Mouse (Mus musculus) urinary bladder, postnatal 10 days (tissue): ENCODE measurements around the gene Cmc2.
A peak's percentile ranks its signal among the peaks of the same experiment; 100 is the strongest.

ENCODE experiments used
- DNase-seq: peaks from one replicate; pipeline ENCODE4 v3.0.0; 2022; ENCODE audit warnings: low spot score

Gene Cmc2

DNA sequence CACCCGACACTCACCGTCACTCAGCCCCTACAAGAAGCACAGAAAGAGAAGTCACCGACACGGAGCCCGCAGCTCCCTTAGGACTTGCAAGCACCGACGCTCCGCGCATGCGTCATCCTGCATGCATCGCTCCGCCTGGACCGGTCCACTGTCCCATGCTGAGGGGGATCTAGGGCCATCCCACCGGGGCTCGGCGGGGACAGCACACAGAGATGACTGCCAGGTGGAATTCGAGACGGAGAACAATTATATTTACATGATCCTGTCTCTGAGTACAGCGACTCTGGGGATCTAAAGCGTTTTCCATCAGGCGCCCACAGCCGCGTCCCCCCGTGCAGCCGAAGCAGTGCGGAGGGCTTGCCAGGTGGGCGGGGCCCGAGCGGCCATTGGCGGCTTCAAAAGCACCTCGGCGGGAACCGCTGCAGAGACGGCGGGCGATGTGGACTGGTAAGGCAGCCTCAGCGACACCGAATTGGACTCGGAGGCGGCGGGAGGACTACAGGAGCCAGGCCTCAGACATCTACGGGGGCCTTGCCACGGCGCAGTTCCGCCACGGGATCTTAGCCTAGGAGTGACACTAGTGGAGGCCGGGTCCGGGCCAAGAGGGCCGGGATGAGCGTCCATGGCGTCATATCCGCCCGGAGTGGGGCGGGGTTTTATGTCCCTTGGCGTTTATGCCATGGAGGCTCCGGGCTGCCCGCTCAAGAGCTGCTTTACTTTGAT, at the start of gene Cmc2, which contains the start of gene Cenpn:
Cmc2 (minus strand) TSS at position 119 of the 723 bp plus-strand sequence.
Cenpn (plus strand) TSS at position 394 of the 723 bp plus-strand sequence.
- peak; percentile 65 for DNase-seq

DNA sequence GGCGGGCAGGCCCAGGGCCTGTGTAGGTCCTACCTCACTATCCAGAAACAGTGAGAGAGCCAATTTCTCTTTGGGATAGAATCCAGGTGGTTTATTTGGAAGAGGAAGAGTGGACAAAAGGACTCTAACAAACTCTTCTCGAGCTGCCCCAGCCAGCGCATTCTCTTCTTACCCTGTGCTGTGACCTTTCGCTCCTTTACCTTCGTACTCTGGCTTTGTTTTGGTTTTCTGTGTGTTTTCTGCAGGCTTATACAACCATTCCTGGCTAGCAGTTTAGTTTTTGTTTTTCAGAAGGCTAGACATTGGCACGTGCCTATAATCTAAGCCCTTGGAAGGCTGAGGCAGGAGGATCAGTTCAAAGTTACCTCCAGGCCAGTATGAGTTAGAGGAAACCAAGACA, 48.3 kb upstream of the Cmc2 start:
- no peak for DNase-seq

DNA sequence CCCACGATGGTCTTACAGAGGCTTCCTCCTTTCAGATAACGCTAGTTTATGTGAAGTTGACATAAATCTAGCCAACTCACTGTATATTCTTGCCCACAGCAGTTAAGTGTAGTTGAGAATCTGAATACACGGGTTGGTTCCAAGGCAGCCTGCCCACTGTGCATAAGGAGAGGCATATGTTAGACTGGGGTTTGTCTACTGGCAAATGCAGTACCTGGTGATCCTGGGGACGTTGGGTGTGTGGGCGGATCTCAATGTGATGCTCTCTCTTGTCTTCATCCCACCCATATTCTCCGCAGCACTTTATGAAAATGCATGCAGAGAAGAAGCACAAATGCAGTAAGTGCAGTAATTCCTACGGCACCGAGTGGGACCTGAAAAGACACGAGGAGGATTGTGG, 33.2 kb upstream of the Cmc2 start:
- no peak for DNase-seq

DNA sequence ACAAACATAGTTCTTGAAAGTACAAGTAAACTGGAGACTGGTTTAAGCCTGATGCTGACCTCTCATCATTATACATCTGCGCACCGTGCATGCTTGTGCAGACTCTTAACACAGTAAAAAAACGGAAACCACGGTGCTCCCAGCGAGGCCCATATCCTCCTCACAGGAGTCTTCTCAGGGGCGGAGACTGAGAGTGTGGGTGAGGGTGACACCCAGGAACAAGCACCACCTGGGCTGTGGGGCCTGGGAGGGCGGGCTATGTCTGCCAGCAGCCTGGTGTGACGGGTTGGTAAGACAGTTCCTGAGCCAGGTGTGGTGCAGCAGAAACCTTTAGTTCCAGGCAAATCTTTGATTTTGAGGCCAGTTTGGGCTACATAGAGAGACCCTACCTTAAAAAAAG, 31.2 kb upstream of the Cmc2 start:
- no peak for DNase-seq

GRCm38 (mm10) chr8:116951778-116952177, 30.5 kb upstream of the Cmc2 start:
- DNase-seq: no peak

DNA sequence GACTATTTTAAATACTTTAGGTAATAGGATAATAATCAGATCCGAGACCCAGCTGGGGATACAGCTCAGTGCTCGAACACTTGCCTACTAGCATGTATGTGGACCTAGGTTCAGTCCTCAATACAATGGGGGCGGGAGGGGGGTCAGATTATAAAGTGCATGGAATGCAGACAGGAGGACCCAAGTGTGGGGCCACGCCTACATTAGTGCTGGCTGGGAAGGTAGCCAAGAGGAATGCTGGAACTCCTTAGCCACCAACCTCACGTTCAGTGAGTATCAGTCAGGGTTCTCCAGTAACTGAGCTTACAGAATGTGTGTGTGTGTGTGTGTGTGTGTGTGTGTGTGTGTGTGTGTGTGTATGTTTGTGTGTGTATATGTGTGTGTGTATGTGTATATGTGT, 30.1 kb upstream of the Cmc2 start:
- DNase-seq: no peak

DNA sequence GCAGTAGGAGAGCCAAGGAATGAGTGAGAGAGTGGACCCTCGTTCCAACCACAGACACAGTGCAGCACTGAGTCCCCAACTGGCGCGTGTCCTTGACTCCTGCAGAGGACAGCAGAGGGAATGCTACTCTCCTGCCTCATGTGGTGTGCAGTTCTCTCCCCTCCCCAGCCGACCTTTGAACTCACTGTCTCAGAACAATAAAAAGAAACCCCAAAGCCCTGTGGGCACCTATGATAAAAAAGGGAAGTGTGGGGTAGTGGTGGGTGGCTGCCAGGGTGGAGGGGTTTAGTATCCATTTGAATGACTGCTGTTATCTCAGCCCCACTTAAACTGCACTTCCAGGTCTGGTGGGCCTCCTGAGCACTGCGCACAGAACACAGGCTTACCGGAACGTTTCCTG, 26.3 kb upstream of the Cmc2 start:
- no peak for DNase-seq

- no peak for DNase-seq
Observed at GRCm38 (mm10) chr8:116946851-116947250, 25.6 kb upstream of the Cmc2 start.

DNA sequence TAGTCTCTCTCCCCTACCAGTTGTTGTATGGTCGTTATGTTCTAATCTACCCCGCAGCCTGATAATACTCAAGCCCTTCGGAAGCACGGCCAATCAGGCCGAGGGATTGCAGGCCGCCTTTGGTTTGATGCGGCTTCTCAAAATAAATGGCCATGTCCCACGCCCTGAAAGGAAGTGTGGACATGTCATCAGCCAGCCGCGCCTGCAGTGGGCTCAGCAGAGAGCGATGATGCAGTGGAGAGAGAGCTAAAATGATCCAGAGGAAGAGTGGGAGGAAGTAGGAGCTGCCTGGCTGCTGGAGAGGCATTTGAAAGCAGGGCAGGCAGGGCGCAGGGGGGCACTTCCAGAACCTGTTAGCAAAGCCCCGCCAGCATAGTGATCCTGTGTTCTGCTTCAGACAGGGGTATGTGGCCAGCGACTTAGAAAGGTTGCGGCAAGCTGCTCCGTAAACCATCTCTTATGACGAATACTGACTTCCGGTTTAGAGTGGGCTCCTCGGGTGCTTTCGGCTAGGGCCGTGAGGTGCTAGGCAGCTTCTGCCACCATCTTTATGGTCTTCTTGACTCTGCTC, 25.1 kb upstream of the Cmc2 start:
- no peak for DNase-seq

GRCm38 (mm10) chr8:116945169-116945910, 24.1 kb upstream of the Cmc2 start:
- no peak for DNase-seq

- no peak for DNase-seq
Observed at GRCm38 (mm10) chr8:116944385-116944696, 23.1 kb upstream of the Cmc2 start.

- DNase-seq: no peak
Observed at GRCm38 (mm10) chr8:116943555-116944384, 22.5 kb upstream of the Cmc2 start.

DNA sequence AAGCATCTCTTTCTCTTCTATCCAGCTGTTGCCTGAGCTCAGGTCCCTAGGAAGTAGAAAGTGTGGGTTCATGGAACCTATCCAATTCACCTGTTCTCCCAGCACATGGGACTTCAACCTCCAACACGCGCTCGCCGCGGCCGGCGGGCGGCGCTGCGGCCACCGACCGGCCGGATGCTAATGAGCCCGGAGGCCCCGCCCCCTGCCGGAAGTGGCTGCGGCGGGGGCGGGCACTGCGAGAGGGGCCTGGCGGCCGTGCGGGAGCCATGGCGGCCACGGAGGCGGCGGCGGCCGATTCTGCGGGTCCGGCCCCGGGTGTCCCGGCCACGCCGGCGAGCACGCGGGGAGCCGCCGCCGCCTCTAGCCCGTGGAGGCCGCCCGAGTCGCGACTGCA, 21.9 kb upstream of the Cmc2 start, which contains the start of gene Atmin:
Atmin (plus strand) TSS at position 233 of the 394 bp plus-strand sequence.
- peak; percentile 40 for DNase-seq

- DNase-seq: no peak
Observed at GRCm38 (mm10) chr8:116942284-116943058, 21.2 kb upstream of the Cmc2 start.

DNA sequence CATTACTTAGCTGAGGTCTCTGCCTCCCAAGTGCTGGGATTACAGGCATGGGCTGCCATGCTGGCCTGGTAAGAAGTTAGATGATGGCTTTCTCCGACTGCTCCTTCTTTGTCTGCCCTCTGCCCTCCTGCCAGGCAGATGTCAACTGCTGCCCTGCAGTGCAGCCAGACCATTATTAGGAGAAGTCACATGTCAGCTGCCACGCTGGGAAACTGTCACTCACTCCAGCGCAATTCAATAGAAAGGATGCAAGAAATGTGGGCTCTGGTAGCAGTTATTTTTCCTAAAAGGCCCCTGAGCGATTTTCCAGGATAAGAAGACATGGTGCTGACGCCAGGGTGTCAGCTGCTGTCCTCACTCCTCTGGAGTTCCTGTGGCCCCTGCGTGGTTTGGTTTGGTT, 14.3 kb upstream of the Cmc2 start:
- no peak for DNase-seq

DNA sequence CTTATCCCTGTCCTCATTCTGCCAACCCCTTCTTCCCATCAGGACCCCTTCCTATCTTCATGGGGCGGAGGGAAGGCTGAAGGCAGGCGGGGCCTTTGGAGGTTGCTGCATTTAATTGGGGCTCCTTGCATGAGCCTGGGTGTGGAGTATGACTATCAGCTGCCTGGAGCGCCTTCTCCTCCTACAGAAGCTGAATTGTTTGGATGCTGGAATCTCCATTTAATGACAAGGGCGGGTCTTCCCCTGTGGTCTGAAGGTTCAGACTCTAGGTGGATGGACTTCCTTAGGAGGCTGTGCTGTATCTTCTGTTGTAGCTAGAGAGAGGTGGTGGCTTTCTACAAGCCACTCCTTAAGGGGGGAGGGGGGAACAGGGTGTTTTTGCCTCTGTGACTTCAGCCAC, 13.7 kb upstream of the Cmc2 start:
- DNase-seq: no peak

DNA sequence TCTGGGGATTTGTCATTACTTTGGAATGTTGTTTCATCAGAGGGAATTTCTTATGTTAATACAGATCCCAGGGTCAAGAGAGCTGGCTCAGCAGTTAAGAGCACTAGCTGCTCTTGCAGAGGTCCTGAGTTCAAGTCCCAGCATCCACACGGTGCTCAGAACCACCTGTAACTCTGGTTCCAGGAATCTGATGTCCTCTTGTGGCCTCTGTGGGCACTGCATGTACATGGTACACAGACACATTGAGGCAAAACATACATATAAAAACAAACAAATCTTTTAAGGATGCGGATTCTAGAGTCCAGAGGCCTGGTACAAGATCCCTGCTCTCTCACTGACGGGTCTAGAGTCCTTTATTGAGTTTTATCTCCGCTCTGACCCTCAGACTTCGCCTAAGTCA, 7.3 kb upstream of the Cmc2 start:
- DNase-seq: no peak

GRCm38 (mm10) chr8:116927880-116928279, 6.6 kb upstream of the Cmc2 start:
- no peak for DNase-seq

DNA sequence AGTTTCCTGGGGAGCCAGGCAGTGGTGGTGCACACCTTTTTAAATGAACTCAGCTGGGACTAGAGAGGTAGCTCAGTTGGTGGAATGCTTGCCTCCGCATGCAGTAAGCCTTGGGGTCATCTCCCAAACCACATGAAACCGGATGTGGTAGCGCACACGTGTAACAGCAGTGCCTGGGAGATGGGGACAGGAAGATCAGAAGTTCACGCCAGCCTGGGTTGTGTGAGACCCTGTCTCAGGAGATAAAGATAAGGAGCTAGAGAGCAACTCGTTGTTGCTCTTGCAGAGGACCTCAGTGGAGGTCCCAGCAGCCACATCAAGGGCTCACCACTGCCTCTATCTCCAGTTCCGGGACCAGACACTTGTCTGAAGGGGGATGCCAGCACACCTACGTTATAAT, 2.3 kb upstream of the Cmc2 start:
- DNase-seq: no peak

- DNase-seq: no peak
Observed at GRCm38 (mm10) chr8:116922060-116922757, 954 bp upstream of the Cmc2 start.

- no peak for DNase-seq
Observed at GRCm38 (mm10) chr8:116921005-116921336, 284 bp downstream of the Cmc2 start.
